ENCODE assay signal across 10 mouse cellular contexts in the genomic region with DNA sequence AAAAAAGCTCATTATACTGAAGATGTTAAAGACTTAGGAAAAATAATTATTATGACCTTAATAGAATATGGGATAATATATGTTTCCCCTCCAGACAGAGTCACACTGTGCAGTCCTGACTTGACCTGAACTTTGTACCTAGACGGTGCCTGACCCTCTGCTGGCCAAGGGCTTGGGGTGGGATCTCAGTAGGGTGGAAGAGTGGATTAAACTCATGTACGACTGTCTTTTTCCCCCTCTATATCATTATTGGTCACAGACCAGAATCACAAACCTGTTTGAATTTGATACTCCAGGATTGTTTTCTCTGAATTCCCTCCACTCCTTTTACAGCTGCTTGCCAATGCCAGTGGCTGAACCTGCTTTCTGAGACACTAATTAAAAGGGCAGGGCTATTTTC. TPM values are rescaled to one million over a fixed set of nuclear protein-coding genes. Genes with fewer than 3 reads are reported as not detected.
A peak's percentile ranks its signal among the peaks of the same experiment; 100 is the strongest.
DNase-seq lines count a peak whose midpoint lies in the region; ATAC-seq lines count a peak whose summit lies in the region.
"Not testable (repeated sequence)": the region's sequence is repeated elsewhere in the genome, so short reads cannot be mapped to it uniquely, and the experiment has no call there.
"Had no signal": no experiment of that assay in that cellular context is flagged by ENCODE, and none has a peak within 500 bp of the region (broad histone marks: within the 10 kb centered on the region; RNA-seq: fewer than 3 reads in every experiment).

No protein-coding gene starts in this region.

- WGBS in forebrain, embryonic 11.5 days: 29% methylated on average over 2 of the region's 2 CpGs
- WGBS in hindbrain, embryonic 13.5 days: 24% methylated on average over 2 of the region's 2 CpGs
- 32% methylated on average over 2 of the region's 2 CpGs for WGBS in limb, embryonic 10.5 days
- 23% methylated on average over 2 of the region's 2 CpGs for WGBS in liver, embryonic 15.5 days (ENCODE audit: insufficient replicate concordance)
- WGBS in midbrain, embryonic 10.5 days: 22% methylated on average over 2 of the region's 2 CpGs
- 19% methylated on average over 2 of the region's 2 CpGs for WGBS in stomach, embryonic 14.5 days

- peak; percentile 50 for DNase-seq in embryo, embryonic 10.5 days (ENCODE audit: low spot score)
- peak; percentile 57 for DNase-seq in forebrain, embryonic 11.5 days (ENCODE audit: low spot score)
- DNase-seq in limb, embryonic 10.5 days (ENCODE audit: low spot score); midbrain, embryonic 10.5 days (ENCODE audit: low spot score): not testable (repeated sequence)

- not testable (repeated sequence) for H3K27me3 ChIP-seq in forebrain, embryonic 11.5 days (ENCODE audit: control insufficient read depth, insufficient read depth, low read length); hindbrain, embryonic 13.5 days; limb, embryonic 10.5 days (ENCODE audit: low read depth, poor library complexity, severe bottlenecking); liver, embryonic 15.5 days; midbrain, embryonic 10.5 days (ENCODE audit: low read depth, poor library complexity, severe bottlenecking); stomach, embryonic 14.5 days (ENCODE audit: control insufficient read depth, insufficient read depth, low read length)

- not testable (repeated sequence) for H3K4me3 ChIP-seq in forebrain, embryonic 11.5 days (ENCODE audit: low read depth, low read length); hindbrain, embryonic 13.5 days; limb, embryonic 10.5 days; stomach, embryonic 14.5 days (ENCODE audit: low read depth, low read length)
- H3K4me3 ChIP-seq in liver, embryonic 15.5 days (replicated peaks): peak overlapping the region; percentile 43
- peak overlapping the region; percentile 30; the same call in 1 of the 2 replicates for H3K4me3 ChIP-seq in midbrain, embryonic 10.5 days

- H3K9ac ChIP-seq in forebrain, embryonic 11.5 days (ENCODE audit: low read length): 0 out of 2 replicates have a peak overlapping the region, but pooled peaks have one; percentile 12
- not testable (repeated sequence) for H3K9ac ChIP-seq in hindbrain, embryonic 13.5 days; stomach, embryonic 14.5 days (replicated peaks; ENCODE audit: low read depth, low read length)
- peak overlapping the region; percentile 56 for H3K9ac ChIP-seq in liver, embryonic 15.5 days

- H3K9me3 ChIP-seq in forebrain, embryonic 11.5 days (ENCODE audit: control insufficient read depth, low read length); hindbrain, embryonic 13.5 days; limb, embryonic 10.5 days (replicated peaks); liver, embryonic 15.5 days (replicated peaks); midbrain, embryonic 10.5 days (replicated peaks); stomach, embryonic 14.5 days (ENCODE audit: control insufficient read depth, low read depth, low read length): not testable (repeated sequence)

- peak overlapping the region; percentile 27; the same call in 1 of the 2 replicates for H3K4me2 ChIP-seq in forebrain, embryonic 11.5 days (ENCODE audit: low read depth, low read length, severe bottlenecking)
- 0 out of 2 replicates have a peak overlapping the region, but pooled peaks have one; percentile 4 for H3K4me2 ChIP-seq in hindbrain, embryonic 13.5 days
- peak overlapping the region; percentile 61 for H3K4me2 ChIP-seq in liver, embryonic 15.5 days
- 0 out of 2 replicates have a peak overlapping the region, but pooled peaks have one; percentile 13 for H3K4me2 ChIP-seq in stomach, embryonic 14.5 days (replicated peaks; ENCODE audit: low read depth, low read length)

- ATAC-seq in forebrain, embryonic 11.5 days (replicated peaks; ENCODE audit: low FRiP score); hindbrain, embryonic 13.5 days (ENCODE audit: low FRiP score); liver, embryonic 15.5 days (ENCODE audit: insufficient read depth); stomach, embryonic 14.5 days (ENCODE audit: insufficient number of reproducible peaks, insufficient read depth, low FRiP score, low read depth): not testable (repeated sequence)

- peak overlapping the region; percentile 41 for H3K27ac ChIP-seq in forebrain, embryonic 11.5 days (ENCODE audit: low read depth, low read length)
- H3K27ac ChIP-seq in hindbrain, embryonic 13.5 days; stomach, embryonic 14.5 days (ENCODE audit: low read length): not testable (repeated sequence)
- H3K27ac ChIP-seq in limb, embryonic 10.5 days: peak overlapping the region; percentile 46; the same call in 1 of the 2 replicates
- peak overlapping the region; percentile 80 for H3K27ac ChIP-seq in liver, embryonic 15.5 days (replicated peaks)
- peak overlapping the region; percentile 73 for H3K27ac ChIP-seq in midbrain, embryonic 10.5 days (replicated peaks)

- not testable (repeated sequence) for H3K4me1 ChIP-seq in forebrain, embryonic 11.5 days (replicated peaks; ENCODE audit: control insufficient read depth, insufficient read depth, low read length); hindbrain, embryonic 13.5 days (replicated peaks); limb, embryonic 10.5 days; stomach, embryonic 14.5 days (ENCODE audit: control insufficient read depth, insufficient read depth, low read length)
- peaks cover 45% of the 10 kb centered on the region for H3K4me1 ChIP-seq in liver, embryonic 15.5 days (replicated peaks)
- H3K4me1 ChIP-seq in midbrain, embryonic 10.5 days: peaks cover 11% of the 10 kb centered on the region

- not testable (repeated sequence) for H3K36me3 ChIP-seq in forebrain, embryonic 11.5 days (ENCODE audit: control insufficient read depth, insufficient read depth, low read length); hindbrain, embryonic 13.5 days; limb, embryonic 10.5 days; liver, embryonic 15.5 days (replicated peaks); midbrain, embryonic 10.5 days; stomach, embryonic 14.5 days (ENCODE audit: control insufficient read depth, insufficient read depth, low read length)

RNA-seq across cellular contexts. Expression of gene Hist1h3e, which starts 1.5 kb away (rescaled TPM):
- polyA plus RNA-seq in forebrain, embryonic 11.5 days (2014; fragmentation: Nextera tagmentation; extraction: Ambion mirVana): 6.7 and 10.4 TPM in 2 replicates
- 2.1 and 2.8 TPM in 2 replicates for polyA plus RNA-seq in hindbrain, embryonic 13.5 days (2015; fragmentation: Nextera tagmentation; extraction: Ambion mirVana)
- 5.6 and 7.8 TPM in 2 replicates for polyA plus RNA-seq in limb, embryonic 10.5 days (2016; fragmentation: Nextera tagmentation; extraction: Ambion mirVana)
- 2.7 and 4.4 TPM in 2 replicates for polyA plus RNA-seq in liver, embryonic 15.5 days (2015; fragmentation: Nextera tagmentation; extraction: Ambion mirVana)
- 5.1 and 7.2 TPM in 2 replicates for polyA plus RNA-seq in midbrain, embryonic 10.5 days (2016; fragmentation: Nextera tagmentation; extraction: Ambion mirVana)
- polyA plus RNA-seq in stomach, embryonic 14.5 days (2014; fragmentation: Nextera tagmentation; extraction: Ambion mirVana): 10.2 and 10.3 TPM in 2 replicates

RNA-seq across cellular contexts. Expression of gene Hist1h1d, which starts 7.6 kb away (rescaled TPM):
- polyA plus RNA-seq in forebrain, embryonic 11.5 days (2014; fragmentation: Nextera tagmentation; extraction: Ambion mirVana): 0.87 and 0.92 TPM in 2 replicates
- 0.10 and 0.16 TPM in 2 replicates for polyA plus RNA-seq in hindbrain, embryonic 13.5 days (2015; fragmentation: Nextera tagmentation; extraction: Ambion mirVana)
- 0.59 and 0.67 TPM in 2 replicates for polyA plus RNA-seq in limb, embryonic 10.5 days (2016; fragmentation: Nextera tagmentation; extraction: Ambion mirVana)
- 1.1 TPM in 2 replicates for polyA plus RNA-seq in liver, embryonic 15.5 days (2015; fragmentation: Nextera tagmentation; extraction: Ambion mirVana)
- polyA plus RNA-seq in midbrain, embryonic 10.5 days (2016; fragmentation: Nextera tagmentation; extraction: Ambion mirVana): 0.58 and 0.63 TPM in 2 replicates
- 1.0 and 1.1 TPM in 2 replicates for polyA plus RNA-seq in stomach, embryonic 14.5 days (2014; fragmentation: Nextera tagmentation; extraction: Ambion mirVana)

RNA-seq across cellular contexts. Expression of gene Hist1h4f, which starts 9.3 kb away (rescaled TPM):
- 1.2 and 1.3 TPM in 2 replicates for polyA plus RNA-seq in forebrain, embryonic 11.5 days (2014; fragmentation: Nextera tagmentation; extraction: Ambion mirVana)
- polyA plus RNA-seq in hindbrain, embryonic 13.5 days (2015; fragmentation: Nextera tagmentation; extraction: Ambion mirVana): 0.83 TPM in 1 of 2 replicates, not detected in the other
- polyA plus RNA-seq in limb, embryonic 10.5 days (2016; fragmentation: Nextera tagmentation; extraction: Ambion mirVana): 0.73 and 1.3 TPM in 2 replicates
- polyA plus RNA-seq in liver, embryonic 15.5 days (2015; fragmentation: Nextera tagmentation; extraction: Ambion mirVana): 1.4 and 2.5 TPM in 2 replicates
- polyA plus RNA-seq in midbrain, embryonic 10.5 days (2016; fragmentation: Nextera tagmentation; extraction: Ambion mirVana): 1.7 TPM in 1 of 2 replicates, not detected in the other
- 1.8 and 2.4 TPM in 2 replicates for polyA plus RNA-seq in stomach, embryonic 14.5 days (2014; fragmentation: Nextera tagmentation; extraction: Ambion mirVana)
- polyA plus RNA-seq: forebrain, embryonic 16.5 days; midbrain, embryonic 15.5 days; Patski had no signal

RNA-seq across cellular contexts. Expression of gene Hist1h2ae, which starts 10.3 kb away (rescaled TPM):
- 96.4 and 102 TPM in 2 replicates for polyA plus RNA-seq in forebrain, embryonic 11.5 days (2014; fragmentation: Nextera tagmentation; extraction: Ambion mirVana)
- polyA plus RNA-seq in hindbrain, embryonic 13.5 days (2015; fragmentation: Nextera tagmentation; extraction: Ambion mirVana): 26.4 and 29.3 TPM in 2 replicates
- 109 and 113 TPM in 2 replicates for polyA plus RNA-seq in limb, embryonic 10.5 days (2016; fragmentation: Nextera tagmentation; extraction: Ambion mirVana)
- 75.0 and 100 TPM in 2 replicates for polyA plus RNA-seq in liver, embryonic 15.5 days (2015; fragmentation: Nextera tagmentation; extraction: Ambion mirVana)
- 85.6 and 104 TPM in 2 replicates for polyA plus RNA-seq in midbrain, embryonic 10.5 days (2016; fragmentation: Nextera tagmentation; extraction: Ambion mirVana)
- polyA plus RNA-seq in stomach, embryonic 14.5 days (2014; fragmentation: Nextera tagmentation; extraction: Ambion mirVana): 92.6 and 109 TPM in 2 replicates

RNA-seq across cellular contexts. Expression of gene Hist1h2bg, which starts 10.5 kb away (rescaled TPM):
- 7.4 and 10.0 TPM in 2 replicates for polyA plus RNA-seq in forebrain, embryonic 11.5 days (2014; fragmentation: Nextera tagmentation; extraction: Ambion mirVana)
- 2.8 TPM in 2 replicates for polyA plus RNA-seq in hindbrain, embryonic 13.5 days (2015; fragmentation: Nextera tagmentation; extraction: Ambion mirVana)
- 7.3 and 8.1 TPM in 2 replicates for polyA plus RNA-seq in limb, embryonic 10.5 days (2016; fragmentation: Nextera tagmentation; extraction: Ambion mirVana)
- polyA plus RNA-seq in liver, embryonic 15.5 days (2015; fragmentation: Nextera tagmentation; extraction: Ambion mirVana): 10.0 and 11.6 TPM in 2 replicates
- 4.5 and 6.4 TPM in 2 replicates for polyA plus RNA-seq in midbrain, embryonic 10.5 days (2016; fragmentation: Nextera tagmentation; extraction: Ambion mirVana)
- polyA plus RNA-seq in stomach, embryonic 14.5 days (2014; fragmentation: Nextera tagmentation; extraction: Ambion mirVana): 11.0 and 12.6 TPM in 2 replicates

Comparison
In these comparisons a context has a peak if more than half of its experiments do, and no peak if none do; other contexts are left out.
1. H3K4me2 ChIP-seq: peak in every context shown above with its lines; median percentile 61 in liver, embryonic 15.5 days; 27 in forebrain, embryonic 11.5 days; 13 in stomach, embryonic 14.5 days; 4 in hindbrain, embryonic 13.5 days.